Mouse (Mus musculus): ENCODE data around the gene Adamts1. TPM values are rescaled to one million over a fixed set of nuclear protein-coding genes. Genes with fewer than 3 reads are reported as not detected.

Adamts1 gene
- polyA plus RNA-seq (2014; fragmentation: Illumina TruSeq; extraction: RNeasy Lipid Tissue Mini Kit (QIAGEN cat#74804); ENCODE audit: low read depth, low replicate concordance) = 6.3 TPM

GRCm38 (mm10) chr16:85802954-85803353, at the start of gene Adamts1:
TSS of gene Adamts1 (minus strand) at chr16:85803113.

Other genes starting within 250 kb of the Adamts1 start
- gene Cyyr1, start 249.7 kb downstream of the Adamts1 start, polyA plus RNA-seq (2014; fragmentation: Illumina TruSeq; extraction: RNeasy Lipid Tissue Mini Kit (QIAGEN cat#74804); ENCODE audit: low read depth, low replicate concordance) = 9.1 TPM
- 1.1 TPM for gene Adamts5, start 98.7 kb upstream of the Adamts1 start, polyA plus RNA-seq (2014; fragmentation: Illumina TruSeq; extraction: RNeasy Lipid Tissue Mini Kit (QIAGEN cat#74804); ENCODE audit: low read depth, low replicate concordance)

All from liver, adult 10 weeks (tissue).